Mouse (Mus musculus): ENCODE measurements around the gene Pitpnm2.
"Not testable (repeated sequence)": the region's sequence is repeated elsewhere in the genome, so short reads cannot be mapped to it uniquely, and the experiment has no call there.

Gene Pitpnm2

DNA sequence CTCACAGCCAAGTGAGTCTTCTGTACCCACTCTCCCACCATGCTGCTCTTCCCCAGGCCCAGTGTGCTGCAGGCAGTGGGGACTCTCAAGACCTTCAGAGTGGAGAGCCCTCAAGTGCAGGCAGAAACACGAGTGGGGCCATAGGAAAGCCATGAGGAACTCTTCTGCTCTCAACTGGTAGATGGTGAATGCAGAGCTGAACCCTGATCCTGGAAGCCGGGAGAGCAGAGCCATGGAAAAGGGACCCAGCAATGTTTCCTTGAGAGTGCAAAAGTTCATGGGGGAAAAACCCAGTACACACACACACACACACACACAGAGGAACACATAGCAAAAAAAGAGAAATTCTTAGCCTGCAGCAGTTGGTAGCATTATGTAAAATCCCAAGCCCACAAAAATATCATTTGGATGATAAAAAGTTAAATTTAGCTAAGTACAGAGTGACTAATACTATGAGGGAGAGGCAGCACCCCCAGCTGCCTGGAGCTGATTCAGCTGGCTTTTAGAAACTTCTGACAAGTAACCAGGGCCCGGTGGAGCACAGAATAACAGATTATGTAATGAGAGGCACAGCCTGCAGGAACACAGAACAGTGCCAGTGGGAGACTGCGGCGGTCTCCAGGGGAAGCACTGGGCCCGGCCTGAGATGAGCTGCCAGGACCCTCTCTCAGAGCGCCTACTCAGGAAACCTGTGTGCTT lies 28.4 kb downstream of the Pitpnm2 start:
- peak; percentile 57 for DNase-seq (ENCODE audit: low spot score)

GRCm38 (mm10) chr5:124220551-124220950 lies 29.0 kb downstream of the Pitpnm2 start:
- DNase-seq (ENCODE audit: low spot score) = no peak

DNA sequence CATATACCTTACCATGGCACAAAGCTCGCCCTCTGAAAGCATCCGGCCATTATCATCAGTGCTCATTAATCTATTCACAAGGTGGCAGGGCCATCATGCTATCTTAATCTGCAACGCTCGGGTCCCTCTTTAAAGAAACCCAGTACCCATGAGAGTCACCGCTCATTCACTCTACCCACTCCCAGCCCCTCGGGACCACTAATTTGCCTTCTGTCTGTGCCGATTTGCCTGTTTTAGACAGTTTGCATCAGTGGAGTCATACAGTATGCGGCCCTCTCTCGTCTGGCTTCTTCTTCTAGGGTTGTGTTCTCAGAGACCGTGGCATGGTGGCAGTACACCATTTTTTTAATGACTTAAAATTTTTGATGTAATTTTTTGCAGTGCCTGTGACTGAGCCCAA lies 30.1 kb downstream of the Pitpnm2 start:
- no peak for DNase-seq (ENCODE audit: low spot score)

GRCm38 (mm10) chr5:124218986-124219385 lies 30.6 kb downstream of the Pitpnm2 start:
- DNase-seq (ENCODE audit: low spot score) = no peak

- DNase-seq (ENCODE audit: low spot score) = no peak
These were observed 31.9 kb downstream of the Pitpnm2 start for GRCm38 (mm10) chr5:124217566-124218249.

DNA sequence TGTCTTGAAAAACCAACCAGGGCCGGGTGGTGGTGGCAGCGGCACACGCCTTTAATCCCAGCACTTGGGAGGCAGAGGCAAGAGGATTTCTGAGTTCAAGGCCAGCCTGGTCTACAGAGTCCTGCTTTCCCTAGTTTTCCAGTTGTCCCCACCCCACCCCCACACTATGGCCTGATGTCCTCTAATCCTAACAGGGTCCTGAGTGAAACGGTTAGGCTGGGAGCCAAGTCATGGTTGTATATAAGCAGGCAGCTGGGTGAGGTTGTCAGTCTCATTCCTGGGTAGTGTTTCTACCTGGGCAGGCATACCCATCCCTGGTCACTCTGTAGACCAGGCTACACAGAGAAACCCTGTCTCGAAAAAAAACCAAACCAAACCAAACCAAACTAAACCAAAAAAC lies 32.5 kb downstream of the Pitpnm2 start:
- DNase-seq (ENCODE audit: low spot score) = not testable (repeated sequence)

GRCm38 (mm10) chr5:124216403-124216802 lies 33.2 kb downstream of the Pitpnm2 start:
- DNase-seq (ENCODE audit: low spot score) = no peak

DNA sequence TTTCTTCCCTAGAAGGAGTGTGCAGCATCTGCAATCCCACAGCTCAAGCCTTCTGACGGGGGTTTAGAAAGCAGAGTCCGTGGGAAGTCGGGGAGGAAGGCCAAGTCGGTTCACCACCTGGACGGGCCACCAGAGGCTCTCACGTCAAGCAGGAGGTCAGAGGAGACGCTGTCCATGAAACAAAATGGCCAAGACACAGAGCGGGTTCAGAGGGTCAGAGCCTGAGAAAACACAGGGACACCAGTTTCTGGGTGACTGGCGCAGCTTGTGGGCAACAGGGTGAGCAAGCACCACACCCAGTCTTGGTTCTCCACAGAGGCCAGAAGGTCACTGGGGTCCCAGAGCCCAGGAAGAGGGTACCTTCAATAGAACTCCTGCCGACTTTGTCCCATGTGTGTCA lies 33.9 kb downstream of the Pitpnm2 start:
- DNase-seq (ENCODE audit: low spot score) = no peak

DNA sequence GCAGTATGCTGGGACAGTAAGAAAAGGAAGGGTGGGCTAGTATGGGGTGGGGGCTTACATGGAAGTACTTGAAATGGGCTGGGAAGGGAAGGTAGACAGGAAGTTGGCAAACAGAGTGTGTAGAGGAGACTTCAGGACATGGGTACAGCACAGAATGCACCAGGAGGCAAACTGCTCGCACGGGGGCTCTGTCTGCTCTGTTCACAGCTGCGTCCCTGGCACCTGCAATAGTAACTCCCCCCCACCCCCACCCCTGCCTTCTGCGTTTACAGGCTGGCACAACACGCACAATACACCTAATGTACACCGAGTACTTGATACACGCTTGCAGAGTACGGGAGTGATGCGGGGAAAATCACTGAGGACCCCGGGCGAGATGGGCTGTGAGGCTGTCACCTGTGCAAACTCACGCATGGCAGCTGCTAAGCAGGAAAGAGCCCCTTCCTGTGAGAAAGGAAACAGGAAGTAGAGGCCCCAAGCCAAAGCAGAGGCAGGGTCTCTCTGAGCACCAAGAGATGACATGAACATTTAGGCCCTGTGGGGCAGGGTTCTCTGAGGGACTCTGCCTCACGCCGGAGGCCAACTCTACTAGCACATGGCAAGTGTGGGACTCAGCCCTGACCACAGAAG lies 34.9 kb downstream of the Pitpnm2 start:
- DNase-seq (ENCODE audit: low spot score) = no peak

GRCm38 (mm10) chr5:124213588-124214469 lies 35.7 kb downstream of the Pitpnm2 start:
- no peak for DNase-seq (ENCODE audit: low spot score)

GRCm38 (mm10) chr5:124211669-124212068 lies 37.9 kb downstream of the Pitpnm2 start:
- DNase-seq (ENCODE audit: low spot score) = no peak

GRCm38 (mm10) chr5:124211234-124211633 lies 38.3 kb downstream of the Pitpnm2 start:
- no peak for DNase-seq (ENCODE audit: low spot score)

- DNase-seq (ENCODE audit: low spot score) = no peak
These were observed 39.1 kb downstream of the Pitpnm2 start for GRCm38 (mm10) chr5:124210281-124211016.

GRCm38 (mm10) chr5:124209850-124210249 lies 39.7 kb downstream of the Pitpnm2 start:
- DNase-seq (ENCODE audit: low spot score) = no peak

DNA sequence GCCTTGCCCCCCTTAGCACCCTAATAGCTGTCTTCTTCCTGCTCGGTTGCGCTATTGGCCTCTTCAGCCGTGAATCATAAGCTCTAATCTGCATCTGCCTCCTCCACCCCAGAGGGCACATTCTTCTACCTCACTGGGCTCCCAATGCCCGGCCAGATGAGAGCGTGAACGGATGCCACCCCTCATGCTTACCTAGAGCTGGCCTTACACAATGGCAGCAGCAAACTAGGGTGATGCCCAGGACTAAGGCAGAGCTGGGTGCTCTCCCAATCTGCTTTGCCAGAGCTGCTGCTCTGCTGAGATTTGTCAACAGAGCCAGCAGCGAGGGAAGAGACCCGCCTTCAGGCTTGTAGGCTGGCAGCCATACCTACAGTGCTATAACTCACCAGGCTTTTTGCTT lies 41.5 kb downstream of the Pitpnm2 start:
- DNase-seq (ENCODE audit: low spot score) = no peak

DNA sequence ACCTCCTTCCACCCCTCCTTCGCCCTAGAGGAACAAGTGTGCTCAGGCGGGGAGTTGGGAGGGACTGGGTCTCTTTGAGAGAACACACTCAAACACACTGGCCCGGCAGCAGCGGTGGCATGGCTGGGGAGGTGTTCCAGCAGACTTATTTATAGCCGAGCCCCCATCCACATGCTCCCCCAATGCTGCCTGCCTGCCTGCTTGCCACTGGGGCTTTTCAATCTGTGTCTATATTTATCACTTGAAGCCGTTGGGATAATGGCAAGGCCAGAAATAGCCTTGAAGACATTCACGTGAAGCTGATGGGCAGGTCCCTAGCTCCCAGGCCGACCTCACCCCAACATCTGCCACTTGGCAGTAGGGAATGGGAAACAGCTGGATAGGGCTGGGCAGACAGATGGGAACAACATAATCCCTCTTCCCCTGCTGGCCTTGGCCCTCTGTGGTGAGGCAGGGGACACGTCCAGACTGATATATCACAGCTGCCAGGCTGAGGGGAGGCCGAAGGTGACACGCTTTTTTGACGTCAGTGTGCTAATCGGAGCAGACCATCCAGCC lies 43.0 kb downstream of the Pitpnm2 start:
- DNase-seq (ENCODE audit: low spot score) = no peak

- no peak for DNase-seq (ENCODE audit: low spot score)
These were observed 43.7 kb downstream of the Pitpnm2 start for GRCm38 (mm10) chr5:124205809-124206380.

DNA sequence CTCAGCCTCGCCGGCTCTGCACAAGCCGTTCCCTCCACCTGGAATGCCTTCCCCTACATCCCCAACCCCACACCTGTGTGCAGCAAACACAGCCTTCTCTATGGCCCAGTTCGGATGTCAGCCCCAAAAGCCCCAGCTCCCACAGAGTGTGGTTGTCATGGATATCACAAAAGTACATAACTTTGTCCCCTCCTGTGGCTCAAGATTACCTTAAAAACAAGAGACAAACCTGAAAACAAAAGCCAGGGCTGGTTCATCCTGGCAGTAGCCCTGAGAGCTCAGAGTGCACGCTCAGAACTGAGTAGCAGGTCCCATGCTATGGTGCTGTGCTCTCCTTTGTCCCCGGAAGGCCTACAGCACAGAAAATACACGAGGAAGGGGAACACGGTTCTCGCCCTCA lies 44.3 kb downstream of the Pitpnm2 start:
- no peak for DNase-seq (ENCODE audit: low spot score)

GRCm38 (mm10) chr5:124204127-124204794 lies 45.3 kb downstream of the Pitpnm2 start:
- no peak for DNase-seq (ENCODE audit: low spot score)

GRCm38 (mm10) chr5:124203251-124203650 lies 46.3 kb downstream of the Pitpnm2 start:
- DNase-seq (ENCODE audit: low spot score) = no peak

Data from ovary, postnatal 14 days (tissue).